ENCODE assay signal across 8 mouse cellular contexts in the genomic region with DNA sequence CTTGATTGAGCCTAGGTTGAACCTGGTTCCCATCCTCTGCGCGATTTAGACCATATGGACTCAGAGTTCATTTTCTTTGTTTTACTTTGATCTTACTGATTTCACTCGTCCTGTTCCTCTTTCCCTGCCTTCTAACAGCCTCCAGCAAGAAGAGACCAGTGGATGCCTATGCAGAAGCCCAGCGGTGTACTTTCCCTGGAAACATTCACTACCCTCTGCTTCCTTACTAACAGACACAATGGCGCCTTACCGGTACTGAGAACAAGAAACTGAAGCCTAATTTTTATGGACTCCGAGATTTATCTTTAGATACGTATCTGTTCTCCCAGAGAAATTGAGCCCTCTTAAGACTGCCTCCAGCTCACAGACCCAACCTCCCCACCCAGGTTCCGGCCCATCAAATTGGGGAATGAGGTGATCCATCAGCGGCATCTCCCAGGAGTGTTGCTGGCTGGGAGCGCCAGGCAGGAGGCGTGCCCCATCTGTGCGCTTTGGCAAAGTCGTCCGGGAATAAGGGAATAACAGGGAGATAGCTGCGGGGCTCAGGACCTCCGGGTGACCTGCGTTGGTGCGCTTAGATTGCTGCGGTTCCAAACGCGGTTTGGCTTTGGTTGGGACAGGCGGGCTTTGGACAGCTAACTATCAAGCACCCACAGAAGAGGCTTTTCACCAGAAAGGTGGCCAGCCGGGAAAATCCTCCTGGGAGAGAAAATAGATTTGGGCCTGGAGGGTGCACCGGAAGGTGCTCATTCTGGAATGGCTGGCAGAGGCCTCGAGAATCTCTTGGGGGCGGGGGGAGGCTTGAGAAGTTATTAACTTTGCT. TPM values are rescaled to one million over a fixed set of nuclear protein-coding genes. Genes with fewer than 3 reads are reported as not detected.
DNase-seq lines count a peak whose midpoint lies in the region; ATAC-seq lines count a peak whose summit lies in the region.

No protein-coding gene starts in this region.

- H3K4me2 ChIP-seq in forebrain, embryonic 16.5 days (ENCODE audit: low read length), result peak overlapping the region; percentile 53
- H3K4me2 ChIP-seq in midbrain, embryonic 11.5 days, result peak overlapping the region; percentile 46

- peak overlapping the region; percentile 39; the same call in 1 of the 2 replicates for H3K9ac ChIP-seq in forebrain, embryonic 16.5 days (replicated peaks; ENCODE audit: low read depth, low read length)
- peak overlapping the region; percentile 21; the same call in 1 of the 2 replicates for H3K9ac ChIP-seq in midbrain, embryonic 11.5 days (ENCODE audit: low read length)

- H3K27ac ChIP-seq in forebrain, embryonic 16.5 days (ENCODE audit: low read length), result no peak overlapping the region
- H3K27ac ChIP-seq in midbrain, embryonic 11.5 days (ENCODE audit: low read depth, low read length), result no peak overlapping the region

- H3K27me3 ChIP-seq in forebrain, embryonic 16.5 days (replicated peaks; ENCODE audit: control insufficient read depth, insufficient read depth, low read length), result no peaks in the 10 kb centered on the region
- H3K27me3 ChIP-seq in midbrain, embryonic 11.5 days (ENCODE audit: control insufficient read depth, insufficient read depth, low read length), result no peaks in the 10 kb centered on the region

- peak overlapping the region; percentile 28 for H3K4me3 ChIP-seq in forebrain, embryonic 16.5 days (replicated peaks; ENCODE audit: low read length)
- peak overlapping the region; percentile 13 for H3K4me3 ChIP-seq in midbrain, embryonic 11.5 days (ENCODE audit: low read depth, low read length)

- no peaks in the 10 kb centered on the region for H3K9me3 ChIP-seq in forebrain, embryonic 16.5 days (ENCODE audit: control insufficient read depth, low read length)
- H3K9me3 ChIP-seq in midbrain, embryonic 11.5 days (ENCODE audit: control insufficient read depth, low read length), result no peaks in the 10 kb centered on the region

- peak; percentile 8 for DNase-seq in kidney, postnatal 10 days
- DNase-seq in kidney, postnatal 25 days, result no peak
- peak; percentile 53 for DNase-seq in cerebellum, adult 9-11 months
- peak; percentile 90 for DNase-seq in midbrain, embryonic 11.5 days (ENCODE audit: low spot score, missing footprints)
- no peak for DNase-seq in thymus, postnatal 10 days (ENCODE audit: low spot score in 2 of 2)
- no peak for DNase-seq in B cell, adult 2 months
- no peak for DNase-seq in Muller cell, postnatal 12 days (ENCODE audit: inconsistent ontology term)

- H3K36me3 ChIP-seq in forebrain, embryonic 16.5 days (ENCODE audit: control insufficient read depth, insufficient read depth), result no peaks in the 10 kb centered on the region
- no peaks in the 10 kb centered on the region for H3K36me3 ChIP-seq in midbrain, embryonic 11.5 days (ENCODE audit: control insufficient read depth, insufficient read depth, low read length)

- WGBS in forebrain, embryonic 16.5 days, result 16% methylated on average over 27 of the region's 27 CpGs
- 20% methylated on average over 27 of the region's 27 CpGs for WGBS in midbrain, embryonic 11.5 days

- peak; percentile 72 for ATAC-seq in forebrain, embryonic 16.5 days
- peak; percentile 49 for ATAC-seq in midbrain, embryonic 11.5 days (ENCODE audit: low FRiP score)

- peaks cover 10% of the 10 kb centered on the region for H3K4me1 ChIP-seq in forebrain, embryonic 16.5 days (replicated peaks; ENCODE audit: control insufficient read depth, insufficient read depth, low read length)
- peaks cover 3% of the 10 kb centered on the region; the same call in 1 of the 2 replicates for H3K4me1 ChIP-seq in midbrain, embryonic 11.5 days (ENCODE audit: control insufficient read depth, insufficient read depth, low read length)

RNA-seq across cellular contexts. Expression of a gene that starts 1.0 kb away (rescaled TPM):
- 0.97 and 1.4 TPM in 2 replicates for polyA plus RNA-seq in forebrain, embryonic 16.5 days (2015; fragmentation: Nextera tagmentation; extraction: Ambion mirVana)
- 5.1 and 5.3 TPM in 2 replicates for polyA plus RNA-seq in midbrain, embryonic 11.5 days (2014; fragmentation: Nextera tagmentation; extraction: Ambion mirVana)

Comparison
In these comparisons a context has a peak if more than half of its experiments do, and no peak if none do; other contexts are left out.
1. DNase-seq: peak in kidney, postnatal 10 days (single experiment), cerebellum, adult 9-11 months (single experiment) and midbrain, embryonic 11.5 days (single experiment); none in kidney, postnatal 25 days (0 of 2), thymus, postnatal 10 days (0 of 2), B cell, adult 2 months (0 of 2) and Muller cell, postnatal 12 days (single experiment).